Mouse (Mus musculus): ENCODE measurements around the gene Gm28539.
"Not testable (repeated sequence)": the region's sequence is repeated elsewhere in the genome, so short reads cannot be mapped to it uniquely, and the experiment has no call there.

Gene Gm28539

GRCm38 (mm10) chr16:18849521-18850190 is 13.3 kb downstream of the Gm28539 start:
- DNase-seq (ENCODE audit: low spot score in 2 of 2), result not testable (repeated sequence)

- DNase-seq (ENCODE audit: low spot score in 2 of 2), result no peak
These were observed 22.2 kb downstream of the Gm28539 start for GRCm38 (mm10) chr16:18858551-18858950.

GRCm38 (mm10) chr16:18860186-18860585 is 23.8 kb downstream of the Gm28539 start:
- DNase-seq (ENCODE audit: low spot score in 2 of 2), result no peak

GRCm38 (mm10) chr16:18870495-18870894 is 34.1 kb downstream of the Gm28539 start:
- not testable (repeated sequence) for DNase-seq (ENCODE audit: low spot score in 2 of 2)

GRCm38 (mm10) chr16:18876091-18876441 is 39.7 kb downstream of the Gm28539 start:
- no peak for DNase-seq (ENCODE audit: low spot score in 2 of 2)

GRCm38 (mm10) chr16:18876442-18877308 is 40.3 kb downstream of the Gm28539 start, which contains the start of the genes Mrpl40 and Hira:
Mrpl40 (minus strand) TSS chr16:18876862.
Hira (plus strand) TSS chr16:18877037.
- DNase-seq (ENCODE audit: low spot score in 2 of 2), result peak; percentile 90 to 93

- DNase-seq (ENCODE audit: low spot score in 2 of 2), result peak; percentile 25 to 50
These were observed 41.2 kb downstream of the Gm28539 start for GRCm38 (mm10) chr16:18877386-18878090.

- no peak for DNase-seq (ENCODE audit: low spot score in 2 of 2)
These were observed 41.8 kb downstream of the Gm28539 start for GRCm38 (mm10) chr16:18878091-18878720.

GRCm38 (mm10) chr16:18884044-18884443 is 47.7 kb downstream of the Gm28539 start:
- DNase-seq (ENCODE audit: low spot score in 2 of 2), result no peak

GRCm38 (mm10) chr16:18893840-18894372 is 57.5 kb downstream of the Gm28539 start:
- no peak for DNase-seq (ENCODE audit: low spot score in 2 of 2)

- no peak for DNase-seq (ENCODE audit: low spot score in 2 of 2)
These were observed 58.9 kb downstream of the Gm28539 start for GRCm38 (mm10) chr16:18895249-18895648.

- peak; percentile 42 for DNase-seq (ENCODE audit: low spot score in 2 of 2)
These were observed 60.0 kb downstream of the Gm28539 start for GRCm38 (mm10) chr16:18896429-18896828.

- no peak for DNase-seq (ENCODE audit: low spot score in 2 of 2)
These were observed 69.3 kb downstream of the Gm28539 start for GRCm38 (mm10) chr16:18905648-18906047.

GRCm38 (mm10) chr16:18916064-18916463 is 79.7 kb downstream of the Gm28539 start:
- DNase-seq (ENCODE audit: low spot score in 2 of 2), result no peak

- no peak for DNase-seq (ENCODE audit: low spot score in 2 of 2)
These were observed 85.4 kb downstream of the Gm28539 start for GRCm38 (mm10) chr16:18921771-18922170.

GRCm38 (mm10) chr16:18927963-18928362 is 91.6 kb downstream of the Gm28539 start:
- DNase-seq (ENCODE audit: low spot score in 2 of 2), result no peak

- DNase-seq (ENCODE audit: low spot score in 2 of 2), result no peak
These were observed 102.1 kb downstream of the Gm28539 start for GRCm38 (mm10) chr16:18938321-18939082.

- no peak for DNase-seq (ENCODE audit: low spot score in 2 of 2)
These were observed 107.5 kb downstream of the Gm28539 start for GRCm38 (mm10) chr16:18943906-18944305.

- DNase-seq (ENCODE audit: low spot score in 2 of 2), result no peak
These were observed 112.6 kb downstream of the Gm28539 start for GRCm38 (mm10) chr16:18948941-18949340.

- no peak for DNase-seq (ENCODE audit: low spot score in 2 of 2)
These were observed 114.0 kb downstream of the Gm28539 start for GRCm38 (mm10) chr16:18950351-18950750.

GRCm38 (mm10) chr16:18952813-18953212 is 116.4 kb downstream of the Gm28539 start:
- no peak for DNase-seq (ENCODE audit: low spot score in 2 of 2)

All from spleen, postnatal 14 days (tissue).